Mouse (Mus musculus) megakaryocyte progenitor cell, adult 5-6 weeks (primary cell): ENCODE data around the gene Olfr56. TPM values are rescaled to one million over a fixed set of nuclear protein-coding genes. Genes with fewer than 3 reads are reported as not detected.
"Not testable (repeated sequence)": the region's sequence is repeated elsewhere in the genome, so short reads cannot be mapped to it uniquely, and the experiment has no call there.

Experiments used
- ATAC-seq: replicated peaks from 2 replicates; pipeline ENCODE4 v1.8.0; 2016; ENCODE audit warnings: mild to moderate bottlenecking, moderate TSS enrichment, inconsistent platforms; ENCODE audit not compliant: poor library complexity
- total RNA-seq, 2 experiments: library from RNA; stranded (forward) in 1 of 2; stranded (reverse) in 1 of 2; fragments of 157-497, 149-512 nt in 1 of 2; fragments of 200-1000 nt in 1 of 2; gene quantifications; 2 replicates each; pipeline versions ENCODE4 v1.2.3 to v1.2.4; 2015 to 2017

Olfr56 gene
- total RNA-seq, 2 experiments from 2014 or later = 0.94 to 1.3 TPM

DNA sequence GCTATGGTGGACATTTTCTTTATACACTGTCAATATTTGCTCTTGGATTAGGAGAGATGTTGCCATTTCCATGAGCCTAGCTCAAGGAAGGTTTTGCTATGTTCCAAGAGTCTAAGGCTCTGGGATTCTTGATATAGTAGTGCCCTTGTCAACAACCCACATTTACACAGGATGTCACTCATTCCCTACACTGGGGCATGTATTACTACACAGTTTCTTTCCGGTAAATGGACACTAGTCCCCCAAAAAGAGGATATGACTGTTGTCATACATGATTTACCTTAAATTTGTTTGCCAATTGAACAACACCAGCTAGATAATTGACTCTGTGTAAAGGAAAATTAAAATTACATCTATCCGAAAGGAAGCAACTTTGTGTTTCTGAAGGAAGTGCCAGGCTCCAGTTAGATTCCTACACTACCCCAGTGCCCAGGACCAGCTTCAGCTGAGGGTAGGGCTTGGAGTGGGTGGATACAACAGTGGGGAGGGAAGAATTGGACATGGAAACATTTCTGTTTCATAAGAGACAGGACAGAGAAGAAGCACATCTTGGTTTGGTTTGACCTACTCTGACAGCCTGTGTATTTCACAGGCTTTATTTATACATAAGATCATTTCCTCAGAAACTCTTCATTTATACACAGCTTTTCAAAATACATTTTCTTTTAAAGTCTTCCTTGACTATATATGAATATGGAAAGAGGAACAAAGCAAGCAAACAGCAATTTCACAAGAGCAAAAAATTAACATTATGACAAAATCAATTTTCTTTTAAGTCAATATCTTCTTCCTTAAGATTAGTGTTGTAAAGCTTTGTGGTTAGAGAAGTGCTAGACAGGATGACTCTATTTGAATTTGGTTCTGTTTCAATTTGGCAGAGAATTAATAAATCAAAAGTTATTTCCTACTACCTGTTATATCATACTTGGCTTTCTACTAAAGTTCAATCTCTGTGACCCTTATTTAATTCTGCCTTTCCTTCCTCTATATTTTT is 178.4 kb downstream of the Olfr56 start:
- ATAC-seq = peak; percentile 67

DNA sequence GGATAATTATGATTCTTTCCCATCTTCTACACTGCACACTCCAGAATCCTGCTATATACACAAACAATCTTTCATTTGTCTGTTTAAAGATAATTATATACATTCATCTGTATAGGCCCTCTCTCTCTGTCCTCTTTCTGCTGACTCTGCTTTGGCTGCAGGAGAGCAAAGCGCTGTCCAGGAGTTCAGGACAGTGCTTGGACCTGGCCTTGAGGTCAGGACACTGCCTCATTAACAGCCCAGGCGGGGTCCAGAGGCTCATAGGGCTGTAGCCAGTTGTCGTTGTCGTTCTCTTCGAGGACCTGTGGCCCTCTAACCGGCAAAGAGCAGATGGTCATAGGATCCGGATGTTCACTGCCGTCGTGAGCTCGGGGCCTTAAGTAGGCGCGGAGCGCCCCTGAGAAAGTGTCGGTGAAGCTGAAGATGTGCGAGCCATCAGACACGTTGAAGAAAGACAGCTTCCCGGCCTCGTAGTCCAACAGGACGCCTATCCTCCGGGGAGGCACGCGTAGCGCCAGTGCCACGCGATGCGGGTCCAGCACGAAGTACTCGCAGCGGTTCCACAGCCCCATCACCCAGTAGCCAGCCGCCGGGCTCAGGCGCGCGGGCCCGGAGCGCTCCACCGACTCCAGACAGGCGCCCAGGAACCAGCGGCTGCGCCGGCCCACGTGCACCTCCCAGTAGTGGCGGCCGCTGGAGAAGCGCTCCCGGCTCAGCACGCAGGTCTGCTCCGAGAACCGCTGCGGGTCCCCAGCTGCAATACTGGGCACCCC is 190.3 kb downstream of the Olfr56 start:
- ATAC-seq = peak; percentile 25

DNA sequence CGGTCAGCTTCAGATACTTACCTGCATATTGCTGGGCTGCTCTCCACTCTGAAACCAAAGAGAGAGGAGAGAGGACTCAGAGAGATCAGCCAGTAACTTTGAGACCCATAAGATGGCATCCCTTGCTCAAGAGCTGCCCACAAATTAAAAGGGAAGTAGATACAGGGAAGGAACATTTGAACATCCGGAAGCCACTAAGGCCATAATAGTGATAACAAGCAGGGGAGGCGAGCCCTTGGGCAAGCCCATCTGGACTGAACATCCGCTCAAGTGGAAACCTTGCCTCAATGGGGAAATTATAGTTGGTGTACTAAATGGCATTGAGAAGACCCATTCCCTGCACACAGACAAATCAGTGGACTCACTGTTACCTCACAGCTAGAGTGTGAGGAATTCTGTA is 191.9 kb downstream of the Olfr56 start:
- peak; percentile 84 for ATAC-seq

DNA sequence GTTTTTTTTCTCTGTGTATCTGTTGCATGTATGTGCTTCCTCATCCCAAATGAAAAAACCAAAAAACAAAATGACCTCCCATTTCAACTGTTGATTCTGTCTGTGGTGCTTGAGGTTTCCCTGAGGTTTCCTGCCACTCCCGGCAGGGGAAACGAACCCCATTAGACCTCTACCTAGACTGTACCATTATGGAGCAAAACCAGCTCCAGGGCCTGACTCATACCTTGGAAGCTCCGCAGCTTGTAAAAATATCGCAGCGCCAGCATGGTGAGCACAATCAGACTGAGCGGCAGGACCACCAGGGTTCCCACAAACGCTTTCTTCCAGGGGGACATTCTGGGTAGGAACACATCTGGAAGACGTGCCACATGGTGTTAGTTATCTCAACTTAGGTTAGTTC is 196.7 kb downstream of the Olfr56 start:
- peak; percentile 73 for ATAC-seq

DNA sequence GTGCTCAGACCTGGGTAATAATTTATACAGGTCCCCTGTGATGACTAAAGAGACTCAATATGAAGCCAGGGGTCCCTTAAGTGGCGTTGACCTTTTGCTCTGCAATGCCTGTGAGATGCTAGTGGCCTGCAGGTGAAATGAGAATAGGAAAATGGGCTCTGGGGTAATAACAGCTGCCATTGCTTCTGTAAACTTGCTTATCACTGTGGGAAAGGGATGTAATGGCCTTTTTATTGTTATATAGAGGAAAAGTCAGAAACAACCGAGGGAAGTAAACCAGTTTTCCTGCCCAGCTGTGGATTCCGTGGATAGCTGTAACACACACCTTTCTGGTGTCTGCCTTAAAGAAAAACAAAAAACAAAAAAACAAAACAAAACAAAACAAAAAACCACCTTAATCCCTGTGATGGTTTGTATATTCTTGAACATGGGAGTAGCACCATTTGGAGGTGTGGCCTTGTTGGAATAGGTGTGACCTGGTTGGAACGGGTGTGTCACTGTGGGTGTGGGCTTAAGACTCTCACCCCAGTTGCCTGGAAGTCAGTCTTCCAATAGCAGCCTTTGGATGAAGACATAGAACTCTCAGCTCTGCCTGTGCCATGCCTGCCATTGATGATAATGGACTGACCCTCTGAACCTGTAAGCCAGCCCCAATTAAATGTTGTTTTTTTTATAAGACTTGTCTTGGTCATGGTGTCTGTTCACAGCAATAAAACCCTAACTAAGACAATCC is 197.5 kb downstream of the Olfr56 start:
- ATAC-seq = not testable (repeated sequence)

DNA sequence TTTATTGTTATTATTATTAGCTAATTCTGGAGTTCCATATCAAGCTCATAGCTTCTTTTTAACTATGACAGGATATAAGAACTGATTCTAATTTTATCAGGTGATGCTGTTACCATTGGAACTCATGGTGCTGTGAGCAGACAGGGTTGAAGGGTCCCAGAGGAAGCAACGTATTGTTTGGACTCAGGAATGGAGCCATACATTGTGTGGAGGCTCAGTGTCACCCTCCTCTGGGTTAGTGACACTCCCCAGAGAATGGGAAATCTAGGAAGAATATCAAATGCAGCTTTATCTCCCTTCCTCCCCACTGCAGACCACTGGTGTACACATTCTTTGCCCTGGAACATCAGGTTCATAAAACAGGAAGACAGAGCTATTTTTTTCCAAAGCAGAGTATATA is 204.5 kb downstream of the Olfr56 start:
- ATAC-seq = no peak

Other genes starting within 250 kb of the Olfr56 start
- 3,057 and 3,071 TPM in 2 replicates for gene Rack1, start 178.6 kb upstream of the Olfr56 start, total RNA-seq (2015)
- gene Rack1, start 178.6 kb upstream of the Olfr56 start, total RNA-seq (2017) = 1,485 and 1,729 TPM in 2 replicates
- gene Trim41, start 161.5 kb upstream of the Olfr56 start, total RNA-seq (2015) = 11.7 and 12.6 TPM in 2 replicates
- gene Trim41, start 161.5 kb upstream of the Olfr56 start, total RNA-seq (2017) = 63.3 and 72.7 TPM in 2 replicates
- 0.12 and 0.32 TPM in 2 replicates for gene Trim7, start 152.7 kb upstream of the Olfr56 start, total RNA-seq (2015)
- 0.51 and 3.5 TPM in 2 replicates for gene Trim7, start 152.7 kb upstream of the Olfr56 start, total RNA-seq (2017)
- gene Gm12184, start 152.2 kb upstream of the Olfr56 start, total RNA-seq (2015) = 4.6 and 6.8 TPM in 2 replicates
- 14.6 and 22.1 TPM in 2 replicates for gene Gm12184, start 152.2 kb upstream of the Olfr56 start, total RNA-seq (2017)
- gene Irgm1, start 107.2 kb upstream of the Olfr56 start, total RNA-seq (2015) = 44.1 and 45.1 TPM in 2 replicates
- 32.4 and 34.9 TPM in 2 replicates for gene Irgm1, start 107.2 kb upstream of the Olfr56 start, total RNA-seq (2017)
- 0.39 and 0.84 TPM in 2 replicates for gene Gm5431, start 76.7 kb upstream of the Olfr56 start, total RNA-seq (2015)
- 0.27 and 0.83 TPM in 2 replicates for gene Gm5431, start 76.7 kb upstream of the Olfr56 start, total RNA-seq (2017)
- 22.6 and 31.0 TPM in 2 replicates for gene Psme2b, start 32.7 kb upstream of the Olfr56 start, total RNA-seq (2015)
- gene Psme2b, start 32.7 kb upstream of the Olfr56 start, total RNA-seq (2017) = 25.4 and 31.7 TPM in 2 replicates
- gene 9930111J21Rik1, start 509 bp downstream of the Olfr56 start, total RNA-seq (2015) = 13.7 and 14.1 TPM in 2 replicates
- gene 9930111J21Rik1, start 509 bp downstream of the Olfr56 start, total RNA-seq (2017) = 7.6 and 8.2 TPM in 2 replicates
- 0.07 and 0.54 TPM in 2 replicates for gene Gm12185, start 13.3 kb downstream of the Olfr56 start, total RNA-seq (2015)
- gene Gm12185, start 13.3 kb downstream of the Olfr56 start, total RNA-seq (2017) = 1.5 and 4.9 TPM in 2 replicates
- 2.6 and 5.0 TPM in 2 replicates for gene Tgtp1, start 15.3 kb downstream of the Olfr56 start, total RNA-seq (2015)
- 3.0 and 7.8 TPM in 2 replicates for gene Tgtp1, start 15.3 kb downstream of the Olfr56 start, total RNA-seq (2017)
- gene 9930111J21Rik2, start 72.4 kb downstream of the Olfr56 start, total RNA-seq (2015) = 26.0 and 37.5 TPM in 2 replicates
- gene 9930111J21Rik2, start 72.4 kb downstream of the Olfr56 start, total RNA-seq (2017) = 25.2 and 29.4 TPM in 2 replicates
- 16.8 and 24.5 TPM in 2 replicates for gene Tgtp2, start 85.3 kb downstream of the Olfr56 start, total RNA-seq (2015)
- gene Tgtp2, start 85.3 kb downstream of the Olfr56 start, total RNA-seq (2017) = 56.3 and 82.0 TPM in 2 replicates
- gene Ifi47, start 97.7 kb downstream of the Olfr56 start, total RNA-seq (2015) = 129 and 147 TPM in 2 replicates
- 54.3 and 57.2 TPM in 2 replicates for gene Ifi47, start 97.7 kb downstream of the Olfr56 start, total RNA-seq (2017)
- gene Olfr1396, start 136.0 kb downstream of the Olfr56 start, total RNA-seq (2015) = not detected in 2 replicates
- not detected in 2 replicates for gene Olfr1396, start 136.0 kb downstream of the Olfr56 start, total RNA-seq (2017)
- gene Olfr1395, start 163.4 kb downstream of the Olfr56 start, total RNA-seq (2015) = not detected in 2 replicates
- gene Olfr1395, start 163.4 kb downstream of the Olfr56 start, total RNA-seq (2017) = not detected in 2 replicates
- gene Olfr1394, start 175.5 kb downstream of the Olfr56 start, total RNA-seq (2015) = not detected in 2 replicates
- gene Olfr1394, start 175.5 kb downstream of the Olfr56 start, total RNA-seq (2017) = not detected in 2 replicates
- 3.8 and 7.1 TPM in 2 replicates for gene Btnl9, start 208.3 kb downstream of the Olfr56 start, total RNA-seq (2015)
- gene Btnl9, start 208.3 kb downstream of the Olfr56 start, total RNA-seq (2017) = 7.5 and 13.9 TPM in 2 replicates
- 59.9 and 71.0 TPM in 2 replicates for gene Zfp62, start 224.4 kb downstream of the Olfr56 start, total RNA-seq (2015)
- gene Zfp62, start 224.4 kb downstream of the Olfr56 start, total RNA-seq (2017) = 78.4 and 133 TPM in 2 replicates